Mouse (Mus musculus) regulatory T cell (primary cell): ENCODE measurements around the gene Fam120a.

Source experiments
- in situ Hi-C: fragments of 300-600 bp; cut with MboI, MseI; formaldehyde crosslinking; loops from one replicate; pipeline ENCODE4 v1.15.1; 2025; ENCODE audit warnings: high pct_unique_total_duplicates

Gene Fam120a

GRCm38 (mm10) chr13:48858054-48858453, 109.8 kb downstream of the Fam120a start:
- in situ Hi-C loops: no loop called here

GRCm38 (mm10) chr13:48857246-48857932, 110.4 kb downstream of the Fam120a start:
- in situ Hi-C loops: no loop called here

GRCm38 (mm10) chr13:48853947-48854346, 113.9 kb downstream of the Fam120a start:
- in situ Hi-C loops: no loop called here

- in situ Hi-C loops: no loop called here
Measured at GRCm38 (mm10) chr13:48853475-48853874, 114.3 kb downstream of the Fam120a start.

- in situ Hi-C loops: no loop called here
Measured at GRCm38 (mm10) chr13:48852859-48853258, 115.0 kb downstream of the Fam120a start.

- in situ Hi-C loops: no loop called here
Measured at GRCm38 (mm10) chr13:48851719-48852118, 116.1 kb downstream of the Fam120a start.

GRCm38 (mm10) chr13:48850771-48851170, 117.0 kb downstream of the Fam120a start:
- in situ Hi-C loops: no loop called here

- in situ Hi-C loops: no loop called here
Measured at GRCm38 (mm10) chr13:48850326-48850725, 117.5 kb downstream of the Fam120a start.

GRCm38 (mm10) chr13:48849155-48849554, 118.7 kb downstream of the Fam120a start:
- in situ Hi-C loops: no loop called here

GRCm38 (mm10) chr13:48845308-48845707, 122.5 kb downstream of the Fam120a start:
- in situ Hi-C loops: no loop called here

GRCm38 (mm10) chr13:48843530-48843929, 124.3 kb downstream of the Fam120a start:
- in situ Hi-C loops: no loop called here

- in situ Hi-C loops: no loop called here
Measured at GRCm38 (mm10) chr13:48841905-48842592, 125.8 kb downstream of the Fam120a start.

- in situ Hi-C loops: no loop called here
Measured at GRCm38 (mm10) chr13:48838284-48838683, 129.5 kb downstream of the Fam120a start.

GRCm38 (mm10) chr13:48837537-48837936, 130.3 kb downstream of the Fam120a start:
- in situ Hi-C loops: no loop called here

GRCm38 (mm10) chr13:48830528-48831250, 137.1 kb downstream of the Fam120a start:
- in situ Hi-C loops: no loop called here

- in situ Hi-C loops: no loop called here
Measured at GRCm38 (mm10) chr13:48829780-48830179, 138.0 kb downstream of the Fam120a start.
